Mouse (Mus musculus) testis, adult 2 months (tissue): ENCODE measurements around the gene Prpf4.

Experiments used
- CTCF ChIP-seq: fragments of 200-500 bp; IDR thresholded peaks from 2 replicates; pipeline ENCODE4 v1.5.1; 2012; ENCODE audit warnings: low read depth, mild to moderate bottlenecking, inconsistent platforms, low read length, moderate library complexity; ENCODE audit not compliant: control insufficient read depth, insufficient read depth, insufficient replicate concordance
- POLR2A ChIP-seq: fragments of 200-500 bp; IDR thresholded peaks from 2 replicates; pipeline ENCODE4 v1.6.1; 2012; ENCODE audit warnings: low read depth, mild to moderate bottlenecking, inconsistent platforms, low read length, moderate library complexity; ENCODE audit not compliant: control insufficient read depth

- TF ChIP-seq CTCF = no peak
- peak; percentile 58; the same call in 1 of the 2 replicates for TF ChIP-seq POLR2A
These were observed 62.0 kb downstream of the Prpf4 start, which contains the start of gene Wdr31 for GRCm38 (mm10) chr4:62470598-62471051.
